Mouse (Mus musculus): Measurements from ENCODE around the gene Sec22a. TPM values are rescaled to one million over a fixed set of nuclear protein-coding genes. Genes with fewer than 3 reads are reported as not detected.

The Sec22a gene
- 10 to 100 TPM; 12.3 to 46.2 (median 26.3) TPM for total RNA-seq (2018; cell fraction: chromatin; rRNA removed)
- 1 to 10 TPM; 4.5 to 7.5 (median 5.7) TPM for total RNA-seq (2018; cell fraction: cytosol; rRNA removed)
- total RNA-seq (2018; cell fraction: nucleus; rRNA removed) = 10 to 100 TPM; 10.9 to 30.6 (median 17.7) TPM
- polyA plus RNA-seq (2018) = 7.5 to 12.8 TPM (median 12.2 TPM) in 3 replicates

DNA sequence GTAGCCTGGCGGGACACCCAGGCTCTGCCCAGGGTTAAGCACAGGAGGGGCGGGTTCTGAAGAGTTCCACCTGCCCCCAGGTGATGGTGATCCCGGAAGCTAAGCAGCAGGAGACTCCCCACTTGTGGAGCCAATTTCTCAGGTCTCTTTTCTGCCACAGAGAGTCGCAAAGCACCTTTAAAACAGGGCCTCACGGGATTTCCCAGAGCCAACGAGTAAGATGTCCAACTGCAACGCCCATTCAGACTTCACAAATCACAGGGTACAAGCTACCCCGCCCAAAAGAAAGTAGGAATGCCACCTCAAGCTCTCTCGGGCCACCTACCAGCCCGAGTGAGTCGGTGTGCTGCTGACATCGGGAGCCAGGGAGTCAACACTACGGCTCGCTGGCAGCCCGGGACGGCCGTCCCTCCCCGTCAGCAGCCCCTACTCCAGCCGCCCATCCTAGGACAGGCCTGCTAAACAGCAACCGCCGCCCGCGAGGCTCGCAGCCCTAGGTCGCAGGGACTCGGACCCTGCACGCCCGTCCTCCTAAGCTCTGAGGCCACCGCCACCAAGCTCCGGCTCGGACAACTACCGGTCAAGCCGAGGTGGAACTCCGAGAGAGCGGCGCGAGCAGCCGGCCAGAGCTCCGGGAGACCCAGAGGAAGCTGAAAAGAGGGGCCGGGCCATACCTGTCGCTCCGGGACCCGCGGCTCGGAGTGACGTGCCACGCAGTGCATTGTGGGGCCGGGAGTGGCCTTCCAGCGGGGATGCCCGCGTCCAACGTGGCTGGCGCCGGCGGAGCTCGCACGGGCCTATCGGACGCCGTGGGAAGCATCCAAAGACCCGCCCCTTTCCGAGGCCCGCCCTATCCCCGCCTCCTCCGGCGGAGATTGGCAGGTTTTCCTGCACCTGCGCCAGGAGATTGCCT lies at the start of gene Sec22a:
TSS of gene Sec22a (minus strand) at position 769 of the 913 bp plus-strand sequence.
- Histone ChIP-seq H3K79me2 (ENCODE audit: inconsistent target) (no peaks in the 10 kb centered on the region; the same call in 1 of the 2 replicates), H3K4me3 (ENCODE audit: inconsistent target) (peak within 1 kb of the TSS; percentile 53), H3K36me3 (ENCODE audit: inconsistent target) (no peaks in the 10 kb centered on the region), H3K27ac (no peak within 1 kb of the TSS)
- WGBS (ENCODE audit: missing documents) = 1% methylated on average over 62 of the region's 67 CpGs

DNA sequence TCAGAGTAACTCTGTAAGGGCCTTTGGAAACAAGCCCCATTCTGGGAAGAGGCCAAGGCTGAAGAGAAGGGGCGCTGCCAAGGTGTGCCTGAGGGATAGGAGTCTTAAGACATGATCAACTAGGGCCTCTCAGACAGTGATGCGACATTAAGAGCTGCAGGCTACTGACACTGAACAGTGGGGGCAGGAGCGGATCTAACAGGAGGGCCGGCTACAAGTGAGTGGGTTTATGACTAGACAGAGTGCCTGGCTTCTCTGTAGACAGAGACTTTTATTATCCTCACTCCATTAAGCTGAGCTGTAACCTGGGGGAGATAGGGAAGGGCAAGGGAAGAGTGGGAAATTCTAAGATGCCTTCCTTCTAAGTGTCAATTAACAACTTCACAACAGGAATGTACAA lies 43.0 kb upstream of the Sec22a start:
- Histone ChIP-seq H3K36me3 (ENCODE audit: inconsistent target) (no peaks in the 10 kb centered on the region), H3K79me2 (ENCODE audit: inconsistent target) (no peaks in the 10 kb centered on the region), H3K4me3 (ENCODE audit: inconsistent target) (no peak overlapping the region), H3K27ac (no peak overlapping the region)
- WGBS (ENCODE audit: missing documents) = 91% methylated on average over 4 of the region's 4 CpGs

DNA sequence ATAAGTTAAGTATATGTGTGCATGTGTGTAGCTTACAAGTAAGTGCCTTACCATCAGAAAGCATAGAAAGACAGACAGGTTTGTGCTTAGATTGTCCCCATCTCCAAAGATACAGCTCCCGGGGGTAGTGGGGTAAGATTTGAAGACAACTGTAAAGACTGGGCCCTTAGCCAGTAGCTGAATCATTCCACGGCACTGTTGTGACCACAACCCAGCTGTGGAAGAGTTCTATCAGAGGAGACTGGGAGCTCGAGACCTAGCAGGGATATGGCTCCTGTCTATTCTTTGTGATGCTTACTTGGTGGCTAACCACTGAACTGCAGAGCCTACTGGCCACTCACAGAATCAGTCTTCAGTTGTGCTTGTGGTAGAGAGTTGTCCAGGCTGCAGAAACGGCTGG lies 42.4 kb upstream of the Sec22a start:
- no peaks in the 10 kb centered on the region for H3K79me2 ChIP-seq (ENCODE audit: inconsistent target)
- H3K36me3 ChIP-seq (ENCODE audit: inconsistent target) = no peaks in the 10 kb centered on the region
- 83% methylated on average over 4 of the region's 4 CpGs for WGBS (ENCODE audit: missing documents)
- no peak overlapping the region for H3K4me3 ChIP-seq (ENCODE audit: inconsistent target)
- H3K27ac ChIP-seq = no peak overlapping the region

DNA sequence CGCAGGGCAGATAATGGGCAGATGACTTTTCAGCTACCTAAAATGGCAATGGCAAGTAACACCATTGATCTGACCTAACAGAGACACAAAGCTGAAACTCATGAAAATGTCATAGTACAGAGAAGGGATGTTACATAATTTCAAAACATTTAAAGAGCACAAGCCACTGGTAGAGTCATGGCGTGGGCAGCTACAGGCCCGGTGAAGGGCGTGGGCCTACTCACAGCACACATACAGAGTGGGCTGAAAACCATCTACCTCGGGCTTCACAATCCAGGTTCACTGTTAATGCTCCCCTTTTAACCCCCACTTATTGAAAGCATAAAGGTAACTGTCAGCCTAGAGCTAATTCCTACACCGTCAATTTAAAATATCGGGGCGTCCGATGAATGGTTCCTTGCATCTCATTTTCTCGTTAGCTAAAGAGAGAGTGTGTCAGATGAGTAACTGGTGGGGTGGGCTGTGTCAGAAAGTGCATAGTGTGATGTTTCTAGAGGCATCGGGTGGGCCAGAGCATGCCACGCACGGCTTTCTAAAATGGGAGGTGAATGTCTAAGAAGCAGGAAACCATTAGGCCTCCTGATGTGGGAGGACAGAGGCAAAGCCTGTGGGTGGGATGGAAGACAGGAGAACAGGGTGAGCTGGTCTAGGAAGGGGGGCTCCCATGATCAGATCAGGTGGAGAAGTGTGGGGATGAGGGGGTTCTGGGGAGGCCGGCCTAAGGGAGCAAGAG lies 41.8 kb upstream of the Sec22a start:
- 94% methylated on average over 14 of the region's 14 CpGs for WGBS (ENCODE audit: missing documents)
- Histone ChIP-seq H3K36me3 (ENCODE audit: inconsistent target) (no peaks in the 10 kb centered on the region), H3K27ac (no peak overlapping the region), H3K79me2 (ENCODE audit: inconsistent target) (no peaks in the 10 kb centered on the region), H3K4me3 (ENCODE audit: inconsistent target) (no peak overlapping the region)

DNA sequence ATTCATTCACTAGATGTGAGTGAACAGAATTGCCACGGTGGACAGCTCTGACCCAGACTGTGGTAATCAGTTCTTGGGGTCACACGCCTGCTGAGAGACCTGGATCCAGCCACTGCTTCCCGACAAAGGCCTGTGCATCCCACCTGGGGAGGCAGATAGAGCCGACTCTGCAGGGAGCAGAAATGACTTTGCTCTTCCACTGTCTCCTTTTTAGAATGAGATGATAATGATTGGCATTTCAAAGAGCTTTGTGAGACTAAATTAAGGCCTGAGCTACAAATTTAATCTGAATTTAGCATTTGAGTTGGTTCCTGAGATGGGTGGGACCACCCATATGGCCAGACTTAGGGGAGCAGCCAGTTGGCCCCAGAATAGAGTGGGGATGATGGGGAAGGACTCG lies 41.1 kb upstream of the Sec22a start:
- H3K27ac ChIP-seq = no peak overlapping the region
- H3K79me2 ChIP-seq (ENCODE audit: inconsistent target) = no peaks in the 10 kb centered on the region
- 97% methylated on average over 5 of the region's 5 CpGs for WGBS (ENCODE audit: missing documents)
- no peaks in the 10 kb centered on the region for H3K36me3 ChIP-seq (ENCODE audit: inconsistent target)
- H3K4me3 ChIP-seq (ENCODE audit: inconsistent target) = no peak overlapping the region

DNA sequence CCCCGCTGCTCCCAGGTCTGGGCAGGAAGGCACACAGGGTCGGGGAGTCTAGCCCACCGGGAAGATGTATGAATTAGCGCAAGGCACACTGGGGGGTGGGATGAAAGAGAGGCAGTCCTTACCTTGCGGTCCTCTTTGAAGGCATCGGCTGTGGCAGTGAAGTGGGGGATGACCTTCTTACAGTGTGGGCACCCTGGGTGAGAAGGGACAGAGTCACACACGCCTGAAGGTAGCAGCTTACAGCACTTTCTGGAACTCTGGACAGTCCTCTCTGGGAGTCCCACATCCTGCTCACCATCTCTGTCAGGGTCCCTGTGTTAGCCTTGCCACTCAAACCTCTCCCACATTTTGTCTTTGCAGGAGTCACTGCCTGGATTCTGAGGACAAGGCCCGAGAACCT lies 40.2 kb upstream of the Sec22a start:
- no peak overlapping the region for H3K27ac ChIP-seq
- H3K4me3 ChIP-seq (ENCODE audit: inconsistent target) = no peak overlapping the region
- no peaks in the 10 kb centered on the region for H3K79me2 ChIP-seq (ENCODE audit: inconsistent target)
- no peaks in the 10 kb centered on the region for H3K36me3 ChIP-seq (ENCODE audit: inconsistent target)
- 98% methylated on average over 8 of the region's 8 CpGs for WGBS (ENCODE audit: missing documents)

DNA sequence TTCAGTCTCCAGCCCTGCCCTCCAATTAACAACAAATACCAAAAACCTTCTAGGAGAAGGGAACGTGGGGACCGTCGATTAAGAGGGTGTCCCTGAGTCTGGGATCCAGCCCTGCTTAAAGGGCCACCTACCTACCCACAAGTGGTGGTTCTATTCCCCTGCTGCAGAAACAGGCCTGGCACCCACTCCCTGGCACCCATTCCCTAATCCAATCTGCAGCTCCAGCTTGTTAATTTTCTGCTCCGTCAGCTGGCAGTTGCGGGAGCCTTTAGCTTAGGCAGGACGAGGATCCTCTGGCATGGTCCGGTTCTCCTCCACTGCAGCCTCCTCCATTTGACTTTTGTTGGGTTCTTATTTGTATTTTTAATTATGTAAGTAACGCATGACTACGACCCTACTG lies 39.6 kb upstream of the Sec22a start:
- Histone ChIP-seq H3K27ac (no peak overlapping the region), H3K79me2 (ENCODE audit: inconsistent target) (no peaks in the 10 kb centered on the region), H3K36me3 (ENCODE audit: inconsistent target) (no peaks in the 10 kb centered on the region), H3K4me3 (ENCODE audit: inconsistent target) (no peak overlapping the region)
- 95% methylated on average over 9 of the region's 9 CpGs for WGBS (ENCODE audit: missing documents)

DNA sequence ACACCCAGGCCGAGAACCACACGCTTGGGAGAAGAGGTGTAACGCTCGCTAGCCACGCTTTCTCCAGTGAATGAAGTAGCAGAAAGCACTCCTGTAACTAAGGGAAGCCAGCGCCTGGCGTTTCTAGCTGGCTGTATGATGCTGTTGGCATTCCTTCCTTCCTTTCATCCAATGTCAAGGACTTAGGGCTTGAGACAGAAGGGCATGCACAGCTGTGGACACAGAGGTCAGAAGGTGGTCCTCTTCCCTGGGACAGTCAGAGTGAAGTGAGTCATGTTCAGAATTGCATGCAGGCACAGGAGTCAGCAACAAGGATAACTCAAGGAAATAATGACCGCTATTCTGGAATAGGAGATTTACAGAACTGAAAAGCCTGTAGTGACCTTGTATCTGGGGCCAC lies 29.1 kb upstream of the Sec22a start:
- Histone ChIP-seq H3K79me2 (ENCODE audit: inconsistent target) (no peaks in the 10 kb centered on the region), H3K27ac (no peak overlapping the region), H3K36me3 (ENCODE audit: inconsistent target) (no peaks in the 10 kb centered on the region), H3K4me3 (ENCODE audit: inconsistent target) (no peak overlapping the region)
- WGBS (ENCODE audit: missing documents) = 92% methylated on average over 8 of the region's 8 CpGs

DNA sequence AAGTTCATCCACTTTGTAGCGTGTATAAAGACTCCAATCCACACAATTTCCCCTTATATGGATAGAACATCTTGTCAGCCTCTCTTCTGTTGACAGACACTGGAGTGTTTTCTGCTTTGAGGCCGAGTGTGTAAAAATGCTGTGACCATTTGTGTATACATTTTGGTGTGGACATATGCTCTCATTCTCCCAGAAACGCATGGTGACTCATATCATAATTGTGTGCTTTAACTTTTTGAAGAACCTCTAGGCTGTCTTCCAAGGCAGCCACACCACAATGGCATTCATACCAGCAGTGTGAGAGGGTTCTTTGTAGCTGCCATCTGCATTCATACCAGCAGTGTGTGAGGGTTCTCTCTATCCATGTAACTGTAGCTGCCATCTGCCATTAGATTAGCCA lies 21.9 kb upstream of the Sec22a start:
- Histone ChIP-seq H3K4me3 (ENCODE audit: inconsistent target) (no peak overlapping the region), H3K27ac (no peak overlapping the region)
- 89% methylated on average over 3 of the region's 3 CpGs for WGBS (ENCODE audit: missing documents)

DNA sequence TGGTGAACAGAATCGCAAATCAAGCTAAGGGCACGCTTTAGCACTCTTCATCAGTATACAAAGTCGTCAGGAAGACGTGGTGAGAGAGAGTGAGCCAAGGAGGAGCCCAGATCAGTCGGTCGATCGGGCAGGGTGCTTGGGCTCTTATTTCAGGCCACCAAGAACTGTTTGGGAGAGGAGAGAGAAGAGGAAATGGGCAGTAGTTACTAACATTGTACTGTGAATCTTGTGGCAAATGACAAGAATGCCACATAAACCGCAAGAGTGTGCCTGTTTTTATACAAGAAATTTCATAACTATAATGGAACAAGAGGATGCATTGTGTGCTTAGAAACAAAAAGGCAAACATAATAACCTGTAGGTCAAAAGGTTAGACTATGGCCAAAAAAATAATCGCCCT lies 16.3 kb upstream of the Sec22a start:
- Histone ChIP-seq H3K4me3 (ENCODE audit: inconsistent target) (no peak overlapping the region), H3K27ac (no peak overlapping the region), H3K36me3 (ENCODE audit: inconsistent target) (no peaks in the 10 kb centered on the region), H3K79me2 (ENCODE audit: inconsistent target) (no peaks in the 10 kb centered on the region)
- WGBS (ENCODE audit: missing documents) = 73% methylated on average over 9 of the region's 9 CpGs

More for the DNA sequence above, 21.9 kb upstream of the Sec22a start:
- no peaks in the 10 kb centered on the region for H3K36me3 ChIP-seq (ENCODE audit: inconsistent target)
- H3K79me2 ChIP-seq (ENCODE audit: inconsistent target) = no peaks in the 10 kb centered on the region

DNA sequence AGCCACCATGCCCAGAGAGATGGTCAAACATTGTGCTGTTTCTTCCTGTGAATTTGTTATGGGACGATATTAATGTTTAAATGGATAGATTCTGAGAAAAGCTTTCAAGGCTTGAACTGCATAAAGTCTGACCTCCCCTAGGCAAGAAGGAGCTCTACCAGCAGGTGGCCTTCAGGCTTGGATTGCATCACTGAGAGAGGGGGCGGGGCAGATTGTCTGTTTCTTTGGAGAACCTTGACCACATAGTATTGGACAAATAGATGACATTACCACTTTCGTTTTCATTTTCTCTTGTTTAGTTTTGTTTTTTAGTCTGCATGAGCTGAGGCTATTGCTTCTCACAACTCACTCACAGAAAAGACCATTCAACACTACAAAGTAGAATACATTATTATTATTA lies 15.6 kb upstream of the Sec22a start:
- no peak overlapping the region for H3K4me3 ChIP-seq (ENCODE audit: inconsistent target)
- WGBS (ENCODE audit: missing documents) = 70% methylated on average over 3 of the region's 3 CpGs

DNA sequence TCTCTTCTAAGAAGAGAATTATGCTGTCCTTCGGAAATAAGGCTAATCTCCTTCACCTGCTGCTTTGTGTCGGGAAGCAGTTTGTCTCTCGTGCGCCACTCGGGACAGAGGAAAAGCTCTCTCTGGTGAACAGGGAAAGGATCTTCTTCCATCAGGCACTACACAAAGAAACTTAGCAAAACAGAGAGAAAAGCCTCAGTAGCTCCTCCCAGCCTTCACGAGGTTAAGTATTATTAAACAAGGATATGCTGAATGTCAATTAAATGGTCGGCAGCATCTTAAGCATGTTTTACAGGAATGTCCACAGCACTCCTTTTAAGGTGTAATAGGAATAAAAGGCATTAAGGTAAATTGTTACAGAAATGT lies 328 bp upstream of the Sec22a start:
- WGBS (ENCODE audit: missing documents) = 4% methylated on average over 7 of the region's 7 CpGs
- Histone ChIP-seq H3K4me3 (ENCODE audit: inconsistent target) (peak overlapping the region; percentile 53), H3K79me2 (ENCODE audit: inconsistent target) (no peaks in the 10 kb centered on the region; the same call in 1 of the 2 replicates), H3K36me3 (ENCODE audit: inconsistent target) (no peaks in the 10 kb centered on the region), H3K27ac (no peak overlapping the region)

More for the DNA sequence above, 15.6 kb upstream of the Sec22a start:
- H3K79me2 ChIP-seq (ENCODE audit: inconsistent target) = no peaks in the 10 kb centered on the region
- no peaks in the 10 kb centered on the region for H3K36me3 ChIP-seq (ENCODE audit: inconsistent target)
- no peak overlapping the region for H3K27ac ChIP-seq

DNA sequence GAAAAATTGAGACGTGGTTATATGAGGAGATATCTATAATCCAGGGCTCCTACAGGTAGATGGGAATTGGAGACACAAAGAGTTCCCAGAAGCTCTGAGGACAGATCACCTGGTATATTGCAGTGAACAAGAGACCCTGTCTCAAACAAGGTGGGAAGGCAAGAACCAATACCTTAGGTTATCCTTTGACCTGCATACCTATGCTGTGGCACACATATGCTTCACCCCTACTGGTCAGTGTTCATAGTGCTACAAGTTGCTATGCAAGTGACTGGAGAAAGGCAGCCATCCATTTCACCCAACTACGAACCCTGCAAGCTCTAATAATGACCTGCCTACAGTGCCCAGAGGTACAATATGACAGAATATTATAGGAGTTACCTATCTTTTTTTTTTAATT lies 1.5 kb downstream of the Sec22a start:
- Histone ChIP-seq H3K79me2 (ENCODE audit: inconsistent target) (no peaks in the 10 kb centered on the region; the same call in 1 of the 2 replicates), H3K4me3 (ENCODE audit: inconsistent target) (no peak overlapping the region), H3K27ac (no peak overlapping the region), H3K36me3 (ENCODE audit: inconsistent target) (no peaks in the 10 kb centered on the region)
- 91% methylated on average over 2 of the region's 2 CpGs for WGBS (ENCODE audit: missing documents)

DNA sequence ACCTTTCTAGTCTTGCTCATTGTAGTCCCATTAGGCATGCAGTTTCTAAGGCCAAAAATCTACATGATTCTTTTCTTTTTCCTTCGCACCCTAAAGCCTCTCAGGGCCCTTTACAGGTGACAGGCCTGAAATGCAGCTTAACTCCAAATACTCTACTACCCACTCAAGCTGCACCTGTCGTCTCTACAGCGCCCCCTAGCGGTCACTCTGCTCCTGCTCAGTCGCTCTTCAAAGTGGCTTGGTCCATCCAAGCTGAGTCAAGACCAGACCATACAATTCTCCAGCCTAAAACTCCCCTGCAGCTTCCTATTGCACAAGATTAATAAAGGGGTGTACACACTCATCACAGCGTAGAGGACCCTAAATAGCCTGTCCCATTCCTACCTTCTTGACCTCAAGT lies 3.1 kb downstream of the Sec22a start:
- H3K79me2 ChIP-seq (ENCODE audit: inconsistent target) = no peaks in the 10 kb centered on the region; the same call in 1 of the 2 replicates
- H3K4me3 ChIP-seq (ENCODE audit: inconsistent target) = no peak overlapping the region
- WGBS (ENCODE audit: missing documents) = 41% methylated on average over 6 of the region's 6 CpGs
- H3K27ac ChIP-seq = no peak overlapping the region
- no peaks in the 10 kb centered on the region for H3K36me3 ChIP-seq (ENCODE audit: inconsistent target)

DNA sequence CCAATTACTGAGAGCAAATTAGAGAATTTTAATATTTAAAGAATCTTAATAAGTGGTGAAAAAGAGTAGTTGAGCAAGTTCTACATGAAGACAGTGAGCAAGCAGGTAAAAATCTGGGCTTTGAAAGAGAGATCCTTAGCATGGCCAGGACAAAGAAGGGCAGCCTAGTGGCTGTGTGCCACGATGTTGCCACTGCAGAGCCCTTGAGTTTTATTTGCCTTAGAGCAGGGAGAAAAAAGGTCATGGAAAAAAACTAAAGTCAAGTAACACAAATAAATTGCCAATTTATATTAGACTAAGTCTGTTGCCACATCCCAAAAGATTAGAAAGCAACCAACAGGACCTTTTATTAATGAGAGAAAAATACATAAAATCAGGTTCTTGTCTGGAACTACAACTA lies 6.3 kb downstream of the Sec22a start:
- 92% methylated on average over 1 of the region's 1 CpGs for WGBS (ENCODE audit: missing documents)
- no peaks in the 10 kb centered on the region for H3K36me3 ChIP-seq (ENCODE audit: inconsistent target)
- no peak overlapping the region for H3K4me3 ChIP-seq (ENCODE audit: inconsistent target)
- no peaks in the 10 kb centered on the region for H3K79me2 ChIP-seq (ENCODE audit: inconsistent target)
- no peak overlapping the region for H3K27ac ChIP-seq
